Mouse (Mus musculus) T-helper 2 cell (primary cell): ENCODE results near the gene Cbx2.

Source experiments
- in situ Hi-C: fragments of 300-600 bp; cut with MboI, MseI; formaldehyde crosslinking; loops from one replicate; pipeline ENCODE4 v1.15.1; 2025; ENCODE audit warnings: high pct_unique_total_duplicates

Cbx2 gene

GRCm38 (mm10) chr11:119007461-119008456 lies 15.0 kb upstream of the Cbx2 start:
- in situ Hi-C loops, result no loop called here

GRCm38 (mm10) chr11:119014455-119014854 lies 8.3 kb upstream of the Cbx2 start:
- in situ Hi-C loops, result no loop called here

- in situ Hi-C loops, result no loop called here
Observed at GRCm38 (mm10) chr11:119017506-119017905, 5.3 kb upstream of the Cbx2 start.

GRCm38 (mm10) chr11:119021180-119021579 lies 1.6 kb upstream of the Cbx2 start:
- in situ Hi-C loops, result no loop called here

DNA sequence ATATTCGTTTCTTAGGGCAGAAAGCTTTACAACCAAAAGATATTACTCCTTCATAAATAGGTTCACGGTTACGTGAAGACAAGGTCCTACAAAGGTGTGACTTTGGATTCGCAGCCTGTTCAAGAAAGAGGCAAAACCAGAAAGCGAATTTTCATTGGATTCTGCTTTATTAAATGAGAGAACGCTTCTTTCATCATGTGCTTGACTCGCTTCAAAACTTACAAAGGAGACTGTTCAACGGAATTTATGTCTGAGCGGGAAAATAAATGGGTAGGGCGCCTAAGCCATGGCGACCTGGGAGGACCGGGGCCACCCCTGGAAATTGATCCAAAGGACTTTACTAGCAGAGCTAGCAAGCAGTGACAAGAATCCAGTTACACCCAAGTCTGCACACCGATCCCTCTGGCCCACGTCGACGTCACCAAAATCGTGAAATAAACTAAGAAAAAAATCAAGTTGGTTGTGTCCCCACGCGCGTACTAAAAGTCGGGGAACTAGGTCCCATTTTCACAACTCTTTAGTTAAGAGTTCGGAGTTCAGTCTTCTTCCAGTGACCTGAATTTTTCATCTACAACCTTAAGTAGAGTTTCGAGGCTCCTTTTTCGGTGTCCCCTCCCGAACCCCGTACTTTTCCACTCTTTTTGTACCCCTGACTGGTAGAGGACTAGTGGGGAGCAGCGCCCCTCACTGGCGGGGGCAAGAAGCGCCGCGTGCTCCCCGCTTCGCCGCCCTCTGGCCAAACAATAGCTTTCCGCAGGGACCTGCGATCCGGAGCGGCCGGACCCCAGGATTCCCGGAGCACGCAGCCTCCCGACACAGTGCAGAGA lies 481 bp upstream of the Cbx2 start:
- in situ Hi-C loops, result no loop called here

GRCm38 (mm10) chr11:119023616-119023980 lies 836 bp downstream of the Cbx2 start:
- in situ Hi-C loops, result no loop called here

GRCm38 (mm10) chr11:119024260-119024659 lies 1.5 kb downstream of the Cbx2 start:
- in situ Hi-C loops, result no loop called here

- in situ Hi-C loops, result no loop called here
Observed at GRCm38 (mm10) chr11:119026203-119026602, 3.4 kb downstream of the Cbx2 start.

- in situ Hi-C loops, result no loop called here
Observed at GRCm38 (mm10) chr11:119033874-119034558, 11.3 kb downstream of the Cbx2 start.

DNA sequence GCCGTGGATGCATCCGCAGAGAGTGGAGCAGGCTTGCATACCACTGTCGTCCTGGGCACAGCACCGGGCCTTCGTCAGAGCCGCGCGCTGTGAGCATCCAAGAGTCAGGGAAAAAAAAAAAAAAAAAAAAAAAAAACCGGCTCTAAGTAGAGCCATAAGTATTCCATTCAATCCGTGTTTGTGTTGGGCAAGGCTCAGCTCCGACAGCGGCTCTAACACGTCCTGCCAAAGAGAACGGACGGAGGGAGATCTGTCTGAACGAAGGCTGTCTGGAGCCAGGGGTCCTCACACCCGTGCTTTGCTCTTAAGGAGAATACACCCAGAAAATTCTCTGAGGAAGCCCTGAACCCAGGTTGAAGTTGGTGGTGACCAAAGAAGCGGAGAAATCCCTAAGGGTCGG lies 11.9 kb downstream of the Cbx2 start:
- in situ Hi-C loops, result no loop called here

- in situ Hi-C loops, result no loop called here
Observed at GRCm38 (mm10) chr11:119035094-119035685, 12.4 kb downstream of the Cbx2 start.

- in situ Hi-C loops, result no loop called here
Observed at GRCm38 (mm10) chr11:119035686-119036165, 13.0 kb downstream of the Cbx2 start.

- in situ Hi-C loops, result no loop called here
Observed at GRCm38 (mm10) chr11:119036447-119036846, 13.7 kb downstream of the Cbx2 start.

- in situ Hi-C loops, result no loop called here
Observed at GRCm38 (mm10) chr11:119036934-119037779, 14.4 kb downstream of the Cbx2 start.

GRCm38 (mm10) chr11:119037780-119038401 lies 15.1 kb downstream of the Cbx2 start:
- in situ Hi-C loops, result no loop called here

GRCm38 (mm10) chr11:119038744-119039484 lies 16.2 kb downstream of the Cbx2 start:
- in situ Hi-C loops, result no loop called here

- in situ Hi-C loops, result no loop called here
Observed at GRCm38 (mm10) chr11:119039732-119040512, 17.2 kb downstream of the Cbx2 start.

DNA sequence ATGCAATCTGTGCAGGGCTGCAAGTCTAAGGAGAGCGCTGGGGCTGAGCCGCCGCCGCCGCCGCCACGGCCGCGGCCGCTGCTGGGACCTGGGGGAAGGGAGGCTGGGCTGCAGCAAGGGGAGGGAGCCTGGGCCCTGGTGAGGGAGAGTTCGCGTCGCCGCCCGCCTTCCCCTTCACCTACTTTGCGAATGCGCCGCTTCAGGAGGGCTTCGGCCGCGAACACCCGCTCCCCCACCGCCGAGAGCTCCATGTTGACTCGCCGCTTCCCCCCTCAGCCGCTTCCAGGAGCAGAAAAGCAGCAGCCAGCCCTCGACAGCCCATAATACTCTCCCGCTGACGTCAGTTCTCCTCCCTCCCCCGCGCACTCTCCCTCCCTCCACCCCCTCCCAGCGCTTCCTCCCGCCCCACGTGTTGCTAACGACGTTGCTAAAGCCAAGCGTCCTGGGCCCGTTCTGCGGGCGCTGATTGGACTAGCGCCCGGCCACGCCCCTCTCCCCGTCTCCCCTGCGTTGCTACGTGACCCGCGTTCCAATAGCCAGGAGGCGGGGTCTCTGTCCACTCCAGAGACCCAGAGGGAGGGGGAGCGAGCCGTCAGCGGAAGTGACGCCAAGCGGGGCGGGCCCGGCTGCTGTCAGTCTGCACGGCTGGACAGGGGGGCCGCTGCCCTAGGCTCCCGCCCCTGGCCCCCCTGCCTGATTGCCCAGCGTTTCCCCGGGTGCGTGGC lies 18.0 kb downstream of the Cbx2 start, which contains the start of gene Cbx8:
Gene Cbx8 (minus strand): TSS at position 370 of the 725 bp plus-strand sequence.
- in situ Hi-C loops, result no loop called here
